Mouse (Mus musculus) liver, adult 10 weeks (tissue): Measurements from ENCODE around the gene Zfp1. TPM values are rescaled to one million over a fixed set of nuclear protein-coding genes. Genes with fewer than 3 reads are reported as not detected.

Experiments used
- polyA plus RNA-seq: library from polyadenylated mRNA; stranded (reverse); fragments of 350-450 nt; fragmentation: Illumina TruSeq; extraction: RNeasy Lipid Tissue Mini Kit (QIAGEN cat#74804); gene quantifications from one replicate; pipeline ENCODE4 v1.2.3, GENCODE M21; 2014; ENCODE audit warnings: low read depth, low replicate concordance

The Zfp1 gene
- polyA plus RNA-seq: 3.4 TPM

DNA sequence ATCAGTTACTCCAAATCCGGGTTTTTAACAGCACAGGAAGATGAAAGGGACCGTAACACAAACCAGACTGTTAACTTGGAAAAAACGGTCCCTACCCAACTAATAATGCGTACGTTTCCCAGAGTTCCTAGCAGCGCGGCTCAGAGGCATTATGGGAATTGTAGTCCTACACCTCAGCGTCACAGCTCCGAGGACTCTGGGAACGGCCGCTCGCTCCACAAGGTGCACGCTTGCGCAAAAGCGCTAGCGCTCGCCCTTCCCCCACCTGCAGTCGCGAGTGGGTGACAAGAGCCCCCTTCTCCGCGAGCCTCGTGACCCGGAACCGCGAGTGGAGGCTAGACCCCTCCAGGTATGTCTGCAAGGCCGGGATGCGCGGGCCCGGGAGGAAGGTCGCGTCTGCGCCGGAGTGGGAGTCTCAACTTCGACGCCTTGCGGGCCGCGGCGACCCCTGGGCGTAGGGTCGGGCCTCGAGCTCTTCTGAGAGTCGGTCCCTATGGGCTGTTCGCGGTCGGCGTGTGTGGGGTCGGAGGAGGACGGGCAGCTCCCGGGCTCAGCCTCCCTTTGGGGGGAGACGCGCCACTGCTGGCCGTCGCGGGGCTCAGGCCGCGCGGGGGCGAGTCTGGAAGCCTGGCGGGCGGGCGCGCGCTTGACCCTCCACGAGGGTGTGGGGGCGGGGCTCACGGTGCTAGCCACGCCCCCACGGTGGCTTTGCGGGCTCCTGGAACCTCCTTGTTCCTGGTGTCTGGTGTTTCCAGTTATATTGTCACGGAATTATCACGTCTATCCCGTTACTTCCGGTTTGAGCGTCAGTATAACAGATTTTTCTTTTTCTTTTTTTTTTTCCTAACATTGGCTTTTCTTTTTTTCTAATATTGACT, at the start of gene Zfp1:
Gene Zfp1 (plus strand): TSS at position 138 of the 878 bp plus-strand sequence.

DNA sequence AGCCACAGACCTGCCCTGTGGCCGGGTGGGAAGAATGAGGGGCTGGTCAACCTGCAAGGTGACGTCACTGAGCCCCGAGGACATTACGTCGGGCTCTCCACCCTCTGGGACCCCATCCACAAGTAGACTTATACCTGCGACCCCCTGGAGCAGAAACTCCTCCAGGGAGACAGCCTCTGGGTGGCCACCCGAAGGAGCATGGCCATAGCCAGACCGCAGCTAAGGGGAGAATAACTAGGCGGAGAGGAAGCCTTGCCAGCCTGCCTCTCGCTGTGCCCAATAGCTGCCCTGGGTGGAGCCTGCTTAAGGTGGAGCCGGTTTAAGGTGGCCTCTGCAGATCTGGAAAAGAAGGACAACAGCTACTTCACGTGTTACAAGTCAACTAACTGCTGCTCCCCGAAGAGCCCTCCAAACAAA, 13.1 kb upstream of the Zfp1 start, which contains the start of gene Ldhd:
Gene Ldhd (minus strand): TSS at position 270 of the 417 bp plus-strand sequence.

DNA sequence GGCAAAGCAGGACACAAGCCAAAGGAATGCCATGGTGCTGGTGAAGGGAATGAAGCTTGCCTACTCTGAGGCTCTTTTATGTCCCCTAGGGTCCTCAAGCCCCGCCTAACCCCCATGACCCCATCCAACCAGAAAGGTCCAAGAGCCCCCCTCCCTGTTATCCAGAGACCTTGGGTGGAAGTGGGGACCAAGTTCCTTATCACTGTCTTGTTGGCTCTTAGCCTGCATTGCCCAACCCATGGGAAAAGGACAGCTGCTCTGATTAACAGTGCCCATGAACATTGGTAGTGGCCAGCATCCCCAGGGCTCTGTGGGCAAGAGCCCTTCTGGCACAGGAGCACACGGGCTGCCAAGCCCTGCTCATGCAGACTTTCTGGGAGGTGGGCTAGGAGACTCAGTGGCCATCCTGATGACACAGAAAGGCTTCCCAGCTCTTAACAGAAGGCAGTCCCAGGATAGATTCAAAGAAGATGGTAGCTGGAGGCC, 47.8 kb downstream of the Zfp1 start, which contains the start of gene Ctrb1:
Gene Ctrb1 (minus strand): TSS at position 51 of the 486 bp plus-strand sequence.

Other genes with a start within 250 kb of the Zfp1 start
- not detected for gene Fa2h, start 249.6 kb upstream of the Zfp1 start, polyA plus RNA-seq
- 5.0 TPM for gene Wdr59, start 121.3 kb upstream of the Zfp1 start, polyA plus RNA-seq
- 10.0 TPM for gene Znrf1, start 107.3 kb upstream of the Zfp1 start, polyA plus RNA-seq
- 27.5 TPM for gene Ldhd, start 13.0 kb upstream of the Zfp1 start, polyA plus RNA-seq
- not detected for gene Ctrb1, start 47.6 kb downstream of the Zfp1 start, polyA plus RNA-seq
- gene Bcar1, start 100.4 kb downstream of the Zfp1 start, polyA plus RNA-seq: 0.69 TPM
- gene Cfdp1, start 210.9 kb downstream of the Zfp1 start, polyA plus RNA-seq: 82.5 TPM
- gene Tmem170, start 233.3 kb downstream of the Zfp1 start, polyA plus RNA-seq: 10.5 TPM